Comparison of ENCODE assay signal across 9 mouse cellular contexts in the genomic region with DNA sequence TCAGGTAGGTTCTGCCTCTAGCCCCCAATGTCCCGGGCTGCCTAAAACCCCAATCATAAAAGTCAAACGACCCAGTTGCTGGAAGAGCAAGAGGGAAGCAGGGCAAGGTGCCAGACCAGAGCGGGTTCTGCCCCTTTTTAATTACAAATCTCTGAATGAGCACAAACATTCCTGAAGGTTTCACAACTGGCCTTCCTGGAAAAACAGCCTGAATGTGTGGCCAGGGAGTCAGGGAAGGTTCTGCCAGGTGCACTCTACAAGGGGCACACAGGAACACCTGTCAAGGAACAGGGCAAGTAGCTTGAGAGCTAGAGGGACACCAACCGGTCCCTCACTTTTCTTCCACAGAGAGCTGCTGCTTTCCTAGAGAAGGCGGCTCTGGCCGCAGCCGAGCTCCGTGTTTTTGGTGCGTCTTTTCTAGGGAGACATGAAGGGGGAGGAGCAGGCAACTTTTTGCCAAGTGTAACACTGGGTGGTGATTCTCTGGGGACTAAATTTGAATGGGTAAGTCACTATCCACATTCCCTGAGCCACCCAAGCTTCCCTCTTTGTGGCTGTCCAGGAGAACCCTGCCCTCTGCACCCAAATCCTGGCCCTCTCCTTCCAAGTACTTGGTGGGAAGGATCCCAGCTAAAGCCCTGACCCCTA.
DNase-seq lines count a peak whose midpoint lies in the region; ATAC-seq and TF ChIP-seq lines count a peak whose summit lies in the region.
"Had no signal": no experiment of that assay in that cellular context is flagged by ENCODE, and none has a peak within 500 bp of the region (broad histone marks: within the 10 kb centered on the region; RNA-seq: fewer than 3 reads in every experiment).

No protein-coding gene starts in this region.

- no peak for TF ChIP-seq CTCF in hindbrain, postnatal 0 days (IDR thresholded peaks at IDR 0.05; ENCODE audit: low read depth)
- TF ChIP-seq CTCF in gastrocnemius, adult 2 months (IDR thresholded peaks at IDR 0.05), result no peak

- 52% methylated on average over 9 of the region's 9 CpGs for WGBS in kidney, embryonic 16.5 days
- WGBS in hindbrain, postnatal 0 days, result 36% methylated on average over 9 of the region's 9 CpGs
- 45% methylated on average over 9 of the region's 9 CpGs for WGBS in lung, embryonic 15.5 days

- H3K9ac ChIP-seq in kidney, embryonic 16.5 days (replicated peaks; ENCODE audit: low read length), result no peak overlapping the region
- no peak overlapping the region for H3K9ac ChIP-seq in hindbrain, postnatal 0 days (replicated peaks; ENCODE audit: low read length)
- H3K9ac ChIP-seq in lung, embryonic 15.5 days, result no peak overlapping the region

- no peak overlapping the region for H3K4me2 ChIP-seq in kidney, embryonic 16.5 days (replicated peaks; ENCODE audit: low read depth, low read length)
- 0 out of 2 replicates have a peak overlapping the region, but pooled peaks have one; percentile 8 for H3K4me2 ChIP-seq in hindbrain, postnatal 0 days (ENCODE audit: low read depth, low read length)
- peak overlapping the region; percentile 6; the same call in 1 of the 2 replicates for H3K4me2 ChIP-seq in lung, embryonic 15.5 days

- no peaks in the 10 kb centered on the region for H3K36me3 ChIP-seq in kidney, embryonic 16.5 days (ENCODE audit: insufficient read depth, low read length)
- no peaks in the 10 kb centered on the region for H3K36me3 ChIP-seq in hindbrain, postnatal 0 days (ENCODE audit: insufficient read depth, low read length)
- no peaks in the 10 kb centered on the region for H3K36me3 ChIP-seq in lung, embryonic 15.5 days

- no peaks in the 10 kb centered on the region for H3K9me3 ChIP-seq in kidney, embryonic 16.5 days (ENCODE audit: low read length)
- H3K9me3 ChIP-seq in hindbrain, postnatal 0 days (ENCODE audit: low read length), result no peaks in the 10 kb centered on the region
- no peaks in the 10 kb centered on the region for H3K9me3 ChIP-seq in lung, embryonic 15.5 days

- H3K4me1 ChIP-seq in kidney, embryonic 16.5 days (ENCODE audit: insufficient read depth, low read length), result peaks cover 78% of the 10 kb centered on the region
- peaks cover 8% of the 10 kb centered on the region; the same call in 1 of the 2 replicates for H3K4me1 ChIP-seq in hindbrain, postnatal 0 days (ENCODE audit: insufficient read depth, low read length)
- H3K4me1 ChIP-seq in lung, embryonic 15.5 days, result peaks cover 76% of the 10 kb centered on the region

- intact Hi-C loops in gastrocnemius, adult 2 months (cut with DNase I), result no loop called here

- H3K27me3 ChIP-seq in kidney, embryonic 16.5 days (ENCODE audit: insufficient read depth, low read length), result no peaks in the 10 kb centered on the region
- H3K27me3 ChIP-seq in hindbrain, postnatal 0 days (ENCODE audit: insufficient read depth, low read length), result no peaks in the 10 kb centered on the region
- H3K27me3 ChIP-seq in lung, embryonic 15.5 days, result no peaks in the 10 kb centered on the region
- H3K27me3 ChIP-seq: CH12.LX had no signal

- no peak overlapping the region for H3K4me3 ChIP-seq in kidney, embryonic 16.5 days (ENCODE audit: low read length)
- H3K4me3 ChIP-seq in hindbrain, postnatal 0 days (ENCODE audit: low read length), result no peak overlapping the region
- H3K4me3 ChIP-seq in lung, embryonic 15.5 days, result no peak overlapping the region
- H3K4me3 ChIP-seq in gastrocnemius, adult 2 months, result no peak overlapping the region

- no peak for ATAC-seq in kidney, embryonic 16.5 days (ENCODE audit: low FRiP score, low TSS enrichment)
- ATAC-seq in hindbrain, postnatal 0 days, result no peak
- ATAC-seq in lung, embryonic 15.5 days (ENCODE audit: borderline replicate concordance, extremely low read depth, low FRiP score, low TSS enrichment), result peak; percentile 52; the same call in 1 of the 2 replicates

- no peak overlapping the region; the same call in 1 of the 2 replicates for H3K27ac ChIP-seq in kidney, embryonic 16.5 days (ENCODE audit: low read length)
- H3K27ac ChIP-seq in hindbrain, postnatal 0 days, result peak overlapping the region; percentile 51; the same call in 1 of the 2 replicates
- peak overlapping the region; percentile 87 for H3K27ac ChIP-seq in lung, embryonic 15.5 days
- no peak overlapping the region for H3K27ac ChIP-seq in gastrocnemius, adult 2 months

- peak; percentile 88 for DNase-seq in kidney, adult 11 months
- DNase-seq in adipocyte (ENCODE audit: low spot score), result peak; percentile 17
- DNase-seq in hindbrain, postnatal 0 days (ENCODE audit: low spot score), result no peak
- no peak for DNase-seq in cerebellum, adult 11 months
- DNase-seq in layer of hippocampus, postnatal 10 days (ENCODE audit: low spot score in 2 of 2), result no peak
- DNase-seq in gastrocnemius, adult 2 months, result no peak

Comparison
In these comparisons a context has a peak if more than half of its experiments do, and no peak if none do; other contexts are left out.
1. DNase-seq: peak in kidney, adult 11 months (single experiment) and adipocyte (single experiment); none in hindbrain, postnatal 0 days (single experiment), cerebellum, adult 11 months (single experiment), layer of hippocampus, postnatal 10 days (0 of 2) and gastrocnemius, adult 2 months (single experiment).
2. H3K27ac ChIP-seq: peak in hindbrain, postnatal 0 days (single experiment) and lung, embryonic 15.5 days (single experiment); none in kidney, embryonic 16.5 days (single experiment) and gastrocnemius, adult 2 months (single experiment).